ENCODE assay signal across 23 mouse cellular contexts in genomic region chr6:135090661-135091060, GRCm38 (mm10). TPM values are rescaled to one million over a fixed set of nuclear protein-coding genes. Genes with fewer than 3 reads are reported as not detected.
A peak's percentile ranks its signal among the peaks of the same experiment; 100 is the strongest.
DNase-seq lines count a peak whose midpoint lies in the region; ATAC-seq and TF ChIP-seq lines count a peak whose summit lies in the region.
"Had no signal": no experiment of that assay in that cellular context is flagged by ENCODE, and none has a peak within 500 bp of the region (broad histone marks: within the 10 kb centered on the region; RNA-seq: fewer than 3 reads in every experiment).

No protein-coding gene starts in this region.

- 62% methylated on average over 4 of the region's 4 CpGs for WGBS in lung, postnatal 0 days
- WGBS in midbrain, embryonic 15.5 days = 69% methylated on average over 4 of the region's 4 CpGs

- no peaks in the 10 kb centered on the region for H3K36me3 ChIP-seq in lung, postnatal 0 days (ENCODE audit: insufficient read depth, low read length)
- H3K36me3 ChIP-seq in midbrain, embryonic 15.5 days (replicated peaks) = no peaks in the 10 kb centered on the region
- H3K36me3 ChIP-seq: embryonic facial prominence, embryonic 12.5 days; G1E; heart, embryonic 12.5 days; hindbrain, embryonic 10.5 days had no signal

- no peak for TF ChIP-seq EP300 in lung, postnatal 0 days (IDR thresholded peaks at IDR 0.05)

- H3K27ac ChIP-seq in lung, postnatal 0 days (ENCODE audit: low read length) = no peak overlapping the region
- H3K27ac ChIP-seq in midbrain, embryonic 15.5 days = no peak overlapping the region
- H3K27ac ChIP-seq: embryonic facial prominence, embryonic 12.5 days; forebrain, embryonic 13.5 days; hindbrain, embryonic 10.5 days; hindbrain, embryonic 14.5 days had no signal

- no peaks in the 10 kb centered on the region for H3K27me3 ChIP-seq in lung, postnatal 0 days (replicated peaks; ENCODE audit: insufficient read depth, low read length)
- no peaks in the 10 kb centered on the region for H3K27me3 ChIP-seq in Patski
- 0 out of 2 replicates have a peak, but pooled peaks cover 4% of the 10 kb centered on the region for H3K27me3 ChIP-seq in midbrain, embryonic 15.5 days (replicated peaks)
- H3K27me3 ChIP-seq: embryonic facial prominence, embryonic 12.5 days; forebrain, embryonic 13.5 days; heart, embryonic 12.5 days had no signal

- H3K9me3 ChIP-seq in lung, postnatal 0 days (ENCODE audit: low read length) = no peaks in the 10 kb centered on the region
- H3K9me3 ChIP-seq in midbrain, embryonic 15.5 days = no peaks in the 10 kb centered on the region
- H3K9me3 ChIP-seq: embryonic facial prominence, embryonic 12.5 days; forebrain, embryonic 13.5 days; G1E; heart, embryonic 12.5 days; hindbrain, embryonic 10.5 days had no signal

- ATAC-seq in lung, postnatal 0 days = peak; percentile 16; the same call in 1 of the 2 replicates
- ATAC-seq in Patski = peak; percentile 48
- ATAC-seq in midbrain, embryonic 15.5 days (replicated peaks) = no peak
- ATAC-seq: CD4-positive, CD25-positive, alpha-beta regulatory T cell, adult 4 months; forebrain, embryonic 13.5 days had no signal

- in situ Hi-C loops in Patski (cut with MboI; ENCODE audit: low pct_unique_long_range_greater_than_20kb) = no loop called here

- no peak overlapping the region for H3K4me2 ChIP-seq in lung, postnatal 0 days (replicated peaks; ENCODE audit: low read depth, low read length)
- H3K4me2 ChIP-seq in midbrain, embryonic 15.5 days = no peak overlapping the region
- H3K4me2 ChIP-seq: embryonic facial prominence, embryonic 12.5 days; forebrain, embryonic 13.5 days; hindbrain, embryonic 14.5 days had no signal

- CTCF ChIA-PET in Patski (lab: Charles Lee) = interaction anchor here (1.2 to 1.5 kb wide), 2 partner anchors 21 to 53 kb away, joined by 3 to 10 read pairs; no protein-coding TSS in a partner anchor

- DNase-seq in lung, postnatal 0 days (ENCODE audit: low spot score) = peak; percentile 45
- no peak for DNase-seq in lung, postnatal 14 days
- no peak for DNase-seq in Patski (ENCODE audit: low read depth, low spot score)
- peak; percentile 68 for DNase-seq in fat pad, adult 2 months (ENCODE audit: extremely low read depth, low read depth, low spot score)
- DNase-seq in adrenal gland, postnatal 10 days = no peak
- DNase-seq: adrenal gland, postnatal 14 days; B cell, adult 2 months; cerebellum, adult 11-12 months; cerebellum, adult 9-10 months; cerebellum, postnatal 25 days had no signal

- no peak for TF ChIP-seq CTCF in lung, postnatal 0 days (IDR thresholded peaks at IDR 0.05)
- TF ChIP-seq CTCF in Patski (IDR thresholded peaks at IDR 0.05) = no peak

- POLR2A ChIA-PET in Patski (lab: Charles Lee) = no interaction called here

- H3K4me3 ChIP-seq in lung, postnatal 0 days (ENCODE audit: low read depth, low read length) = no peak overlapping the region
- H3K4me3 ChIP-seq in midbrain, embryonic 15.5 days = no peak overlapping the region
- H3K4me3 ChIP-seq: embryonic facial prominence, embryonic 12.5 days; forebrain, embryonic 13.5 days; heart, embryonic 12.5 days; hindbrain, embryonic 10.5 days had no signal

- H3K4me1 ChIP-seq in lung, postnatal 0 days (ENCODE audit: insufficient read depth, low read depth, low read length) = no peaks in the 10 kb centered on the region
- H3K4me1 ChIP-seq in midbrain, embryonic 15.5 days = peaks cover 3% of the 10 kb centered on the region; the same call in 1 of the 2 replicates
- H3K4me1 ChIP-seq: heart, embryonic 12.5 days had no signal

- no peak overlapping the region for H3K9ac ChIP-seq in lung, postnatal 0 days (replicated peaks; ENCODE audit: low read depth)
- H3K9ac ChIP-seq in midbrain, embryonic 15.5 days = no peak overlapping the region
- H3K9ac ChIP-seq: embryonic facial prominence, embryonic 12.5 days; forebrain, embryonic 13.5 days; heart, embryonic 12.5 days; hindbrain, embryonic 14.5 days had no signal

RNA-seq across cellular contexts. Expression of gene Gprc5a, which starts 25.2 kb away (rescaled TPM):
- 601 and 607 TPM in 2 replicates for polyA plus RNA-seq in lung, postnatal 0 days (2015; fragmentation: Nextera tagmentation; extraction: Ambion mirVana)
- polyA plus RNA-seq in Patski (2021) = 80.0 TPM
- polyA plus RNA-seq in midbrain, embryonic 15.5 days (2015; fragmentation: Nextera tagmentation; extraction: Ambion mirVana) = 0.40 and 0.65 TPM in 2 replicates
- total RNA-seq in adrenal gland, postnatal 10 days (2021) = 1 to 10 TPM; 1.1 to 2.1 TPM
- total RNA-seq: G1E had no signal
- polyA plus RNA-seq: G1E had no signal

RNA-seq across cellular contexts. Expression of gene Gprc5d, which starts 27.4 kb away (rescaled TPM):
- not detected in 2 replicates for polyA plus RNA-seq in lung, postnatal 0 days (2015; fragmentation: Nextera tagmentation; extraction: Ambion mirVana)
- polyA plus RNA-seq in Patski (2021) = not detected
- polyA plus RNA-seq in midbrain, embryonic 15.5 days (2015; fragmentation: Nextera tagmentation; extraction: Ambion mirVana) = not detected in 2 replicates
- total RNA-seq in adrenal gland, postnatal 10 days (2021) = not detected
- total RNA-seq: adrenal gland, postnatal 14 days; G1E; gastrocnemius, adult 8-10 months; gastrocnemius, postnatal 4 days; heart, adult 8-10 months; heart, postnatal 25 days had no signal
- polyA plus RNA-seq: CD4-positive, CD25-positive, alpha-beta regulatory T cell, adult 4 months; embryonic facial prominence, embryonic 12.5 days; forebrain, embryonic 13.5 days; G1E; heart, embryonic 12.5 days; heart, embryonic 16.5 days; hindbrain, embryonic 10.5 days; hindbrain, embryonic 14.5 days had no signal

Comparison
In these comparisons a context has a peak if more than half of its experiments do, and no peak if none do; other contexts are left out.
1. DNase-seq: peak in lung, postnatal 0 days (single experiment) and fat pad, adult 2 months (single experiment); none in lung, postnatal 14 days (single experiment), Patski (single experiment) and adrenal gland, postnatal 10 days (single experiment).
2. RNA of gene Gprc5a, which starts 25.2 kb away (polyA plus RNA-seq): 601 to 607 TPM in lung, postnatal 0 days and 80.0 TPM in Patski (single experiment); 0.40 to 0.65 TPM in midbrain, embryonic 15.5 days; every median in the first group is over 10 times any median in the second.